Mouse (Mus musculus) cerebellum, adult 2 months (tissue): ENCODE measurements at regions not wholly inside any gene's neighbourhood (a gene's known extent, or its start where the extent isn't known, plus 50 kb on each side); places are given as distances from the start of the nearest gene placed in this dataset.

Experiments used
- CTCF ChIP-seq: fragments of 200-500 bp; IDR thresholded peaks from 2 replicates; pipeline ENCODE4 v1.5.1; 2011; ENCODE audit warnings: low read depth, mild to moderate bottlenecking, control low read depth, low read length, moderate library complexity, borderline replicate concordance; ENCODE audit not compliant: insufficient read depth
- POLR2A ChIP-seq: fragments of 200-500 bp; IDR thresholded peaks from 2 replicates; pipeline ENCODE4 v1.6.1; 2011; ENCODE audit warnings: low read length, control low read depth, borderline replicate concordance; ENCODE audit not compliant: insufficient read depth

GRCm38 (mm10) chr3:17452984-17453383 lies 495.2 kb upstream of the Cypt12 start:
- TF ChIP-seq CTCF (no peak), POLR2A (no peak)
